Mouse (Mus musculus): ENCODE results near the gene AC109138.7.
"Not testable (repeated sequence)": the region's sequence is repeated elsewhere in the genome, so short reads cannot be mapped to it uniquely, and the experiment has no call there.

Gene AC109138.7

DNA sequence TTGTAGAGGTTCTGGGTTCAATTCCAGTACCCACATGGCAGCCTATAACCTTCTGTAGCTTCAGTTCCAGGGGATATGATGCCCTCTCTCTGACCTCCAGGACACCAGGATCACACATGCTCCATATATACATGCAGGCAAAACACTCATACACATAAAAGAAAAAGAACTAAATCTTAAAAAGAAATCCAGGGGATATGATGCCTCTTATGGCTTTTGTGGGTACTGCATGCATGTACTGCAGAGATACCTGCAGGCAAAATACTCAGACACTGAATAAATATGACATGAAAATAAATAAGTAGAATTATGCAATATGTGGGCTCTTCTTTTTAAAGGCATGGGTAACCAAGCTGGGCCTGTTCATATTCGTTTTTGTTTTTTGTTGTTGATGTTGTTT is 32.9 kb downstream of the AC109138.7 start:
- DNase-seq (ENCODE audit: low read depth, low spot score), result no peak

DNA sequence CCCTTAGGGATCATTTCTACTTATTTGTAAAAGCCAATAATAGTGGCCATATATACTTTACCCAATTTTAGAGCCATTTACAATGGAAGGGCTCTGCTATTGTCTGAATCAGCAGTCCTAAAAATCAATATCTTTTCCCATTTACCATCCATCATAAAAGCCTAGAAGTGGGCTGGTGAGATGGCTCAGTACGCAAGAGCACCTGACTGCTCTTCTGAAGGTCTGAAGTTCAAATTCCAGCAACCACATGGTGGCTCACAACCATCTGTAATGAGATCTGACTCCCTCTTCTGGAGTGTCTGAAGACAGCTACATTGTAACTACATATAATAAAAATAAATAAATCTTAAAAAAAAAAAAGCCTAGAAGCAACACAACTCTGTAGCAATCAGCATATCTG is 34.5 kb downstream of the AC109138.7 start:
- DNase-seq (ENCODE audit: low read depth, low spot score), result not testable (repeated sequence)

DNA sequence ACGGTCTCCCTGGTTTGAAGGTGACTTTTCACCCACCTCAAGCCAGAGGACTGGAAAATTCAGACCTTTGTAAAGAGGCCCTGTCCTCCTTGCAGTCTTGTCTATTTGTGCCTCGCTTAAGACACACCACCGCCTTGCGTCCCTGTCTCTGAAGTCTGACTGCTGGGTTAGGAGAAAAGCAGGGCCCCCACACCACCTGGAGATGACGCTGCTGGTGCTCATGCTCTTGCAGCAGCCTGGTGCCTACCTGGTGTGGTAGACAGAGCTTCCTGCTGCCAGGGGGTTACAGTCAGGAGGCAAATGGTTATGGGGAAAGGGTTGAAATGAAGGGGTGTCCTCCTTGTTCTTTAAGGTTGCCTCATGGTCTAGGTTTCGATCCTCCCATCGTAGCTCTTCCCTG is 40.1 kb downstream of the AC109138.7 start:
- no peak for DNase-seq (ENCODE audit: low read depth, low spot score)

DNA sequence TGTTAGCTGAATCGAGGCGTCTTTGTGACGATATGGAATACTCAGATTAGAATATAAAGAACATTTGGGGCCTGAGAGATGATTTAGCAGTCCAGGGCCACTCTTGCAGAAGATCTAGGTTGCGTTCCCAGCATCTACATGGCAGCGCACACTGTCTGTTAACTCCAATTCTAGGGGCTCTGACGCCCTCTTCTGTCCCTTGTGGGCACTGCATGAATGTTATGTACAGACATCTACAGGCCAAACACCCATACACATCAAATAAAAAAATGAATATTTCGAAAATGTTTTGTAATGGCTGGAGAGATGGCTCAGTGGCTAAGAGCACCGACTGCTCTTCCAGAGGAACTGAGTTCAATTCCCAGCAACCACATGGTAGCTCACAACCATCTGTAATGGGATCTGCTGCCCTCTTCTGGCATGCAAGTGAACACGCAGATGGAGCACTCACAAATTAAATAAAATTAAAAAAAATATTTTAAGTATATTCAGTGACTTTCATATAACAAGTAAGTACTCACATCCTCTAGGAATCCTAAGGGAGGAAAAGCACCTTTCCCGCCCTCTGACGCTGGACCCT is 41.5 kb downstream of the AC109138.7 start:
- no peak for DNase-seq (ENCODE audit: low read depth, low spot score)

DNA sequence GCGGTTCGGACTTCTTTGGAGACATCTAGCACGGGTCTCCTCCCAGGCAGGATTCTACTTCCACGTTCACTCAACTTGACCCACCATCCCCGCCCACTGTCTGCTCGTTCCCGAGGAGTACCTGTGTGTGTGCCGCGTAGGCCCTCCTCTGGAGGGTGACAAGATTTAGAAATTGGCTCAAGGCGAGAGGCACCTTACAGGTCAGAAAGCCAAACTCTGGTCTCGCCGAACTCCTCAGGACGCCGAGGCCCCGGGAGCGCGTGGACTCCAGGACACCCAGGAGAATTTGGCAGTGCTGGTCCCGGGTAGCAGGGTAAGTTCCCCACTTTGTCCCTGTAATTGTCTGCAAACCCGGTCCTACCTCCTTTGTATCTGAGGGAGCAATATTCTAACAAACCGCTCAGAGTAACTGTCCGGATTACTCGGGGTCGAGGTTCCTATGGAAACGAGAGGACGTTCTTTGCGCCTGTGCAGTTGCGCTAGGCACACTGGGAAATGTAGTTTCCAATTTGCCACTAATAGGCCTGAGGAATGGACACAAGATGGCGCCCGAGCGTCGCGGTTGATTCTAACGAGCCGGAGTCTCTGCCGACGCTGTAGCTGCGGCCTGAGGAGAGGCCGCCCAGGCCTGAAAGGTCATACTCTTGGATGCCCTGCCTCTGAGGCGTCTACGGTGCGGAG is 43.2 kb downstream of the AC109138.7 start:
- DNase-seq (ENCODE audit: low read depth, low spot score), result peak; percentile 96

DNA sequence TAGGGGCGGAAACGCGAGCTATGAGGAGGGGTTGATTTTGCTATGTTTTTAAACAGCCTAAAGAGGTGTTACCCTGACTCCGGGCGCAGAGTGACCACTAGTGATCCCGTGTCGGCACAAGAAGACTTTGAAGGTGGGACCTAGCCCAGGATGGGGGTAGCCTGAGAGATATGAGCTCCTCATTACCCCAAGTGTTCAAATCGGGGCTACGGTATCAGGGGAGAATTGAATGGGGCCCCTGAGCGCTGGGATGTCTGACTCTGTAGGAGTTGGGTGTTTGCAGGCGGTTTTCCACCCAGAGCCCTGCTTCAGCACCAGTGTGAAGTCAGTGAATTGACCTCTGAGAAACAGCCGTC is 43.7 kb downstream of the AC109138.7 start:
- no peak for DNase-seq (ENCODE audit: low read depth, low spot score)

DNA sequence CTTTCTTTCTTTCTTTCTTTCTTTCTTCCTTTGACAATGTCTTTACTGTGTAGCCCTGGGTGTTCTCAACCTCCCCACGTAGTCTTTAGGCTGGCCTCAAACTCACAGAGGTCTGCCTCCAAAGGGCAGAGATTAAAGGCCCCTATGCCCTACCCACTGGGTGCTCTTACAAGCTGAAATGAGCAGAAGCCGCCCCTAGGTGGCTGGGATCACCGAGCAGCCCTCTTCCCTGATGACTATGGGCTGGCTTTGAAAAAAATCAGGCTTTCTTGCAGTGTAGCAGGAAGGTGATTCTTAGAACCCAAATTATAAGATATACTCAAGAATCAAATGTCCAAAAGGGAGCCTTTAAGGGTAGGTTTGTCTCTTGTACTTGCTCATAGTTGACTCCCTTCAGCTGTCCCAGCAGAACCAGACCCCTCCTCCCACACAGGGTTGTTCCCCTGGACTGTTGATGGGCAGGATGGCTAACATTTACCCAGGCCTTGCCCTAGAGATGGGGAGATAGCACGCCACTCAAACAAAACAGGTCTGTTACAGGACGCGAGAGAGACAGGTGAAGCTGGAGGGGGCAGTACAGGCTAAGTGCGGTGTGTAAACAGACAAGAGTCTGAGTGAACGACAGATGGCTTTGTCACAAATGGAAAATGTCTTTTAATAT is 47.0 kb downstream of the AC109138.7 start:
- DNase-seq (ENCODE audit: low read depth, low spot score), result no peak

DNA sequence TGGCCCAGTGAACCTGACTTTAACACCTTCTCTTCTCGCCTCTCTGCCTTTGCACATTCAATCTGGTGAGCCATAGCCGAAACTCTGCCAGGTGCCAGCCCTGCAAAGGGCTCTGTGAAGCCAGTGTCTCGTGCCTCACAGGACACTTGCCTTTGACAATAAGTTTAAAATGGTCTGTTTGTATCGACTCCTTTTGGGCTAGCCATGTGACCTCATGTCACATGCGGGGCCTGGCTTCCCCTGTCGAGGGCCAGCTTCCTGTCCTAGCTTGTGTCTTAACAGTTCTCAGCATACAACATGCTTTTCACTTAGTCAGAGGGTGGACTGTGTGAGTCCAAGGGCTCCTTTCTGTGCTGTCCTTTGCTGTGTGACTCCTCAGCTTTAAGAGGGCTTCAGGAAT is 48.6 kb downstream of the AC109138.7 start:
- no peak for DNase-seq (ENCODE audit: low read depth, low spot score)

DNA sequence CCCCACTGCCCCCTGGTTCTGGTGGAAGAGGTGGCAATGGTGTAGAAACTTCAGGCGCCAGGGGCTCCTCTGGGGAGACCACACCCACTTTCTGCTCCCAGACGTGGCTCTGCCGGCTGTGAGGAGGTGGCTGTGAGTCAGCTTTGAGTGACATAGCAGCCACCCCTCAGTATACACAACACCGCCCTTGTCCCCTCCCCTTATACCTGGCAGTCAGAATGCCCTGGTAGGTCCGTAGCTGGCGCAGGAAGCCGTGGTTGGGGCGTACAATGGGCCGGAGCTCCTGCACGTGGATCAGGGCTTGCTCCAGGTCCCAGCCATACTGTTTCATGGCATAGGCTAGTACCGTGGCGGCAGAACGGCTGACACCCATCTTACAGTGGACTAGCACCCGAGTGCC is 49.5 kb downstream of the AC109138.7 start:
- DNase-seq (ENCODE audit: low read depth, low spot score), result no peak

DNA sequence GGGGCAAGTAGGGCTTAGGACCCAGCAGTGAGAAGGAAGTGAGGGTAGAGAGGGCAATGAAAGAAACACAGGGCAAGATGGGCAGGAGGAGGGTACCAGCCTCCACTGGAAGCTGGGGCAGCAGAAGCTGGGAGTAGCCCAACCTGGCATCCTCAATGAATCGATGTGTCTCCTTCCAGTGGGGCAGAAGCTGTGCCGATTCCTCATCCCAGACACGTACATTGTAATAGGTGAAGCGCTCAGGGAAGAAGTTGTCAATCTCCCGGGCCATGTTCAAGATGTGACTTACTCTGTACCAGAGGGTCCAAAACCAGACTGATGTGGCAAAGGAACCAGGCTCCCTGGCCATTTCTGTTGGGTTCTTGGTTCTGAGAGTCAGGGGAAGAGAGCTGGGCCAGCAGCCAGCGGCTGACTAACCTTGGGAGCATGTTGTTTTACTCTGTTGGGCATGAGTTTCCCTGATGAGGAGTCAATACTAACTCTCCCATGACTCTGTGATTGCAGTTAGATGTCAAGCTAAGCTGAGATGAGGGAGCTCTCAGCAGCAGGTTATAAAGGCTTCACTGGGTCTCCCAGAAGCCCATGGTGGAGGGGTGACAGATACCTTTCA is 50.1 kb downstream of the AC109138.7 start:
- no peak for DNase-seq (ENCODE audit: low read depth, low spot score)

DNA sequence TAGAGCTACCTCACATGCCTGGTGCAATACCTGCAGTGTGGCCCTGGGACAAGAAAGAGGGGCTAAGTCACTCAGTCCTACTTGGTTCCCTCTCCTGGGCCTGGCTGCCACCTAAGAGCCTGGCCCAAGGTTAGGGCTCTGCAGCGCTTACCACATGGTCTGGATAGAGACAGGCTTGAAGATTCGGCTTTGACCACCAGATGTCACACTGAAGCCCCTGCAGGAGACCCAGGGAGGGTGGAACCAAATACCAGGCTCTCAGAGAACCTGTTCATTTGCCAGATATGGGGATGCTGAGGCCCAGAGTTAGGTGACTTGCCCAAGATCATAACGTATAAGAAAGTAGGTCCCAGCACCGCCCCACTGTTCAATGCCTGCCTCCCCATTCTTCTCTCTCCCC is 51.8 kb downstream of the AC109138.7 start:
- DNase-seq (ENCODE audit: low read depth, low spot score), result no peak

DNA sequence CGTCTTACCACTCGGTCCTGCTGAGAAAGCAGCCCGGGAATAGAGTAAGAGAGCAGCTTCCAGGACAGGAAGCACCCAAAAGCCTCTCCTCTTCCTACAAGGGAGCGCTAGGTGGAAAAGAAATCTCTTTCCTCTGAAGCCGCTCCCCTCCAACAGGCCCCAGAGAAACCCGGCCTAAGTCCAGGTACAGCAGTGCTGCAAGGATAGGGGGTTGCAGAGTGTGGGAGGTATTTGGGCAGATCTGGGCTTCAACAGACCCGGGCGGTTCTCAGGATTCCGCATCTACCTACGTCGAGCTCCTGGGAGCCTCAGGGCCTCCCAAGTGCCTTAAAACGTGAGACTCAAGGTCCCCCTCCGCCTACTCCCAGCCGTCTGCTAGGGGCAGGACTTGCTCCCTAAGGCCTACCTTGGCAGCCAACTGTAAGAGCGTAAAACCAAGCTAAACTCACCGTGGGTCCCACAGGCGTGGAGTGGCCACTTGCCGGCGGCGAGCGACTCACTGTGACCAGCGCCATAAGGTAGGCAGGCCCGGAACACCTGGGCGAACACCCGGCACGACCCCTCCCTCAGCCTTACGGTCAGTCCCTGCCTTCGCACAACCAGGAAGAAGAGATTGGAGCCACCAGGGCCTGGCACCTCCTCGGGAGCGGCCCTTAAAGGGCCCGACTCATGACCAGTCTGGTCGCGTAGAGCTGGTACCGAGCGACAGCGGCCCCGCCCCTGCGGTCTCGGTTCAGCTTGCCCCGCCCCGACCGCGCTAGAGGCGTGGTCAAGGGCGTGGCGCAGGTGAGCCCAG is 54.6 kb downstream of the AC109138.7 start, which contains the start of gene Ssh3:
Ssh3 (minus strand) TSS at position 615 of the 796 bp plus-strand sequence.
- DNase-seq (ENCODE audit: low read depth, low spot score), result peak; percentile 23

DNA sequence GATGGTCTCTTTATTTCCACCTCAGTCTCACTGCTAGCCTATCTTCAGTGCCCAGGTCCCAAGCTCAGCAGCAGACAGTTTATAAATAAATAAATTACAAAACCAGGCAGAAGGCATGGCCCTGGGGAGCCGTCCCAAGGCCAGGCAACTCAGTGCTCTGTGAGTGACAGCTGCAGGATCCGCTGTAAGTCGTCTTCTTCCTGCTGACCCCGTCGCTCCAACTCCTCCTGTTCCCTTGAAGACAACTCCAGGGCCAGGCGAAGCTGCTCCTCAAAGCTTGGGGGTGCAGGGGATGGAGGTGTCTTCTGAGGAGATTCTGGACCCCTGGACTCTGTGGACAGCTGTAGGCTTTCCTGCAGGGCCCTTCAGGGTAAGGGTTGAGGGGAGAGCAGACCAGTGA is 56.0 kb downstream of the AC109138.7 start:
- no peak for DNase-seq (ENCODE audit: low read depth, low spot score)

DNA sequence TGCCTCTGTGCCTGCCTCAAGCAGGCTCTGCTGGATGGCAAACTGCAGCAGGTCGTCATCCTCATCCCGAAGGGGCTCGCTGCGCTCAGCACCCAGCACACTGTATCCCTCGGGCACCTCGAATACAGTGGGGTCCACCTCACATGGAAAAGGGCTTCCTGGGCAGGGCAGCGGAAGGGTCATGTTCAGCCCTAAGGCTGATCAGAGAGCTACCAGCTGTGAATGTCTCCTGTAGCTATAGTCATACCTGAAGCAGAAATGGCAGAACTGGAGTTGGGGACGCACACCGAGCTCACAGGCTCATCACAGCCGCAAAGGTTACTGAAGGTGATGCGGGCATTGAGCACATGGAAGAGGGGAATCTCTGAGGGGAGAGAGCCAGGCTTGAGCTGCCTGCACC is 56.8 kb downstream of the AC109138.7 start:
- DNase-seq (ENCODE audit: low read depth, low spot score), result no peak

DNA sequence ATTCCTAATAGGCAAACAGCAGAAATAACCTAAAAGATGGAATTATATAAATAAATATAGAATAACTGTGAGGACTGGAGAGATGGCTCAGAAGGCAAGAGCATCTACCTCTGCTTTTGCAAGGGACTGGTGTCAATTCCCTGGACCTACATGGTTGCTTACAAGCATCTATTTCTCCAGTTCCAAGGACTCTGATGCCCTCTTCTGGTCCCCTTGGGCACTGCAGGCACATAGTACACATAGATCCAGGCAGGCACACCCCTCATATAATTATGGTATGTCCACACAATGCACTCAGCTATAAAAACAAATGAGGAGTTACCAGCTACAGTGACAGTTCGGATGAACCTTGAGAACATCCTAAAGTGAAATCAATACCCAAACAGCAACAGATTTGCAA is 65.3 kb downstream of the AC109138.7 start:
- DNase-seq (ENCODE audit: low read depth, low spot score), result no peak

DNA sequence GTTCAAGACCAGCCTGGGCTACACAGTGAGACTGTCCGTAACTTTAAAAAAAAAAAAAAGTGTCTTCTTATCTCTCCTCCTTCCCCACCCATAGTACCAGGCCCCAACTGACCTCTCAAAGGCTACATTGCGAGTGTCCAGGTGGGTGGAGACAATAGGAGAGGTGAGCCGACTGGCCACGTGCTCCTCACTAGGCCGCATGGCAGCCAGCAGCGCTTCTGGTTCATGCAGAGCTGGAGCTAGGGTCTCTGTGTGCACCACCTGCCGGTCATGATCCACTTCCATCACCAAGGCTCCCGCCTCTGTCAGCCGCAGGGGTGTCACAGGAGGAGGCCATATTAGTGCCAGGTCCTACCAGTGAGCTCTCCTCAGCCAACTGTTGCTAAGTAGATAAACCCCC is 66.3 kb downstream of the AC109138.7 start:
- DNase-seq (ENCODE audit: low read depth, low spot score), result no peak
